Mouse (Mus musculus): ENCODE measurements around the gene Wnk4.

The Wnk4 gene

DNA sequence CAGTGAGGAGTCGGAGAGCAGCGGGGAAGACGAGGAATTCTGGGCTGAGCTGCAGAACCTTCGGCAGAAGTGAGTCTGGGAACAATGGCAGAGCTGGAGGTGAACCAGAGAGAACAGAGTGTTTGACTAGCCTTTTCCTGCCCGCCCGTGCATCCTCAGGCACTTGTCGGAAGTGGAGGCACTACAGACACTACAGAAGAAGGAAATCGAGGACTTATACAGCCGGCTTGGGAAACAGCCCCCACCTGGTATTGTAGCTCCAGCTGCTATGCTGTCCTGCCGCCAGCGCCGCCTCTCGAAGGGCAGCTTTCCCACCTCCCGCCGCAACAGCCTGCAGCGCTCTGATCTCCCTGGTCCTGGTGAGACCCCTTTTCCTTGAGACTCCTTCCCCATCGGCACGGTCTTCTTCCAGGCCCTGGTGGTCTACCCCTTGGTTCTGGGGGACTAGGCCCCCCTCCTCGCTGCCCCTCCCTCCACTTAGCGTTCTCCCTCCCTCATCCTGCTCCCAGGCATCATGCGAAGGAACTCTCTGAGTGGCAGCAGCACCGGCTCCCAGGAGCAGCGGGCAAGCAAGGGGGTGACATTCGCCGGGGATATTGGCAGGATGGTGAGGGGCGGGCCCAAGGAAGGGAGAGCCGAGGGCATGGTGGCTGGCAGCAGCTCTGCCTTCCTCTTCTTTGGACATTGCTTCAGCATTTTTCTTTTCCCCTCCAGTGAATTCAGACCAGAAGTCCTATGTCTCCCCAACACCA lies 16.1 kb downstream of the Wnk4 start:
- no peak for DNase-seq (ENCODE audit: low spot score in 2 of 2)

DNA sequence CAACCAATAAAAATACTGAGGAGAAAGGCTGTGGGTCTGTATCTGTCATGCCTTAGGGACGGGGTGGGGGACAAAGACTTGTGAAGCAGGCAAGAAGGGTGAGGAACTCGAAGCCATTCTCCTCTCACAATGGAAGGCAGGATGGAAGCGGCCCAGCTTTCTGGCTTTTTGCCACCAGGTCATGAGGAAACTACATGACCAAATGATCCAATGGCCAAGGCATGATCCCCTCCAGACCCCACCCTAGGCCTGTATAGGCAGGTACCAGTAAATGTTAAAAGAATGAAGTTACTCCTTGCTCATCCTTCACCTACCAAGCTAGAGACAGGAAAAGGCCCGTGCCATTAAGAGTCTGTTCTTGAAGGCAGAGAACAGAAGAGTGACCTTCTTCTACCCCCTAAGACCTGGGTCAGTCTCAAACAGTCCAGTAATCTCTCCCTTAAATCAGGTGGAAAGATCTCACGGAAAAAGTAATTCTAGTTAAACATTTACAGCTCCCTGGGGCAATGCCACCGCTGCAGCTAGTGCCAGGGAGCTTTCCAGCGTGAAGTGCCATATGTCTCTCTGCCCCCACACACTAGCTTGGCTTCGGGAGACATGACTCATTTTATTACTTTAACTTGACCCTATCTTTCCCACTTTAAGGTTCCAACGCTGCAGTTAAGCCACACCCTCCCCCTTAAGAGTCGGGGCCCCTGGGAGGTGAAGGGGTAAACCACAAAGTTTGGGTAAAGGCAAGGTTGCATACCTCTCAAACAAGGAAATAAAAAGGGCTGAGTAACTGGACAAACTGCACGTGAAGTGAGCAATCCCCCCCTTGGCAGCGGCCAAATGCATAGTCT lies 17.2 kb downstream of the Wnk4 start:
- DNase-seq (ENCODE audit: low spot score in 2 of 2): peak in 1 of 2 experiments; percentile 71

DNA sequence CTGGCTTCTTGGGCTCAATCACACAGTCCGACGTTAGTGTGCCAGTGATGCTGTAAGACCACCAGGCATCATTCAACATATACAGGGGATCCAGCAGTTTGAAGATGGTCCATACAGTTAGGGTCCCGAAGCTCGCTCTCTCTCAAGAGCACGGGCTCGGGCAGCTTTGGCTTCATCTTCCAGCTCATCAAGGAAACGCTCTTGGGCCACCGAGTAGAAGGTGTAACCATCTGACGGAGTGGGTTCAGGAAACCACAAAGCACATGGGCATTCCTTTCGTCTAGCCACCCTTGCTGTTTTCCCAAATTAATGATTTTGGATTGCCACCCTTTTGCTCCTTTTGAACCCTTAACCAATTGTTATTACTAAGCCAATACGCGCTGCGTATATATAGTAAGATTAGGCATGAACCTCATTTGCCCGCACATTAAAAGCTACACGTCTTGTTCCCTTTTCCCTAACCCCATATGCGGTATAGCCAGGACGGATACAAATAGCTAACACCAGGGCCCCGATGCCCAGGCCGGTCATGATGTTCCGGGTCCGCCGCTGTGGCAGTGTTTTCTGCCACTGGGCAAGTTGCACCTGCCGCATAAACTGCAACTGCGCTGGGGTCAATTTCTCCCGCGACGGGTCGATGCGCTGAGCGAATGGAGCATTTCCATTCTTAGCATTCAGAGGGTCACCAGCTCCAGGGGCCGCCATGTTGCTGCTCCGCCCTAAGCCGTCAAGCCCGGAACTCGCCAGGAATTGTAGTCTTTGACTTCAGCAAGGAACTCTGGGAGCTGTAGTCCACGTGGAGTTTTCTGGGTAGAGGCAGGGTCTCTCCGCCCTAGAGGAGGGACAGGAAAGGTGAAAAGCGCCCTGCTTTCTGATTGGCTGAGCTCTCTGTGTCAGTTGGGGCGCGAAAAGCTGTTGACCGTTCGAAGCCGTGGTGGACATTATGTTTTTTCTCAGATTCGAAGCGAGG lies 18.1 kb downstream of the Wnk4 start, which contains the start of the genes Cntd1 and Coa3:
TSS of gene Cntd1 (plus strand) at position 790 of the 970 bp plus-strand sequence.
TSS of gene Coa3 (minus strand) at position 892 of the 970 bp plus-strand sequence.
- DNase-seq (ENCODE audit: low spot score in 2 of 2): peak; percentile 74 to 75

DNA sequence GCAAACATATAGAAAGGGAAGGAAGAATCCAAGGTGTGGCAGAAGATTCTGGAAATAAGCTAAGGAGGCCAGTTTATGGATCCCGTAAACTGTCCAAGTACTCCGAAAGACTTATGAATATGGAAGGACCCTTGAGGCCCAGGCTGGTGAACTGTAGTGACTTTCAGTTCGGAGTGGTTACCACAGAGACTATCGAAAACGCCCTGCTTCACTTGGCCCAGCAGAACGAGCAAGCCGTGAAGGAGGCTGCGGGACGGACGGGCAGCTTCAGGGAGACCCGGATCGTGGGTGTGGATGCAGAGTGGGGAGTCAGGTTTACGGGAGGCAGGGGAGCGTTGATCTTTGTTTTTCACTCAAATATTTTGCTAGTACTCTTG lies 18.8 kb downstream of the Wnk4 start:
- no peak for DNase-seq (ENCODE audit: low spot score in 2 of 2)

DNA sequence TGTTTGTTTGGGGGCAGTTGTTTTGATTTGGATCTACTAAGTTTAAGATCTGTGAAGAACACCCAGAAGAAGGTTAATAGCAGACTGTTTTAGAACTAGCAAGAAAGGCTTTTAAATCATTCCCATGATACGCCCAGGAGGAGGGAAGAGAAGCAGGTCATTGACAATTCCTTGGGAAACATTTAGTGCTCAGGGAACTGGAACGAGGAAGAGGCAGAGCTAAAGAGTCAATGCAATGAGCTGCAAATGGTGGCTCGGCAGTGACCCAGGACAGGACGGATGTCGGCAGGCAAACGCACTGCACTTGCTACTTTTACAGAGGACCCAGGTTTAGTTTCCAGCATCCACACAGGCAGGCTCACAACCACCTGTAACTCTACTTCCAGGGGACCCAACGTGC lies 20.5 kb downstream of the Wnk4 start:
- DNase-seq (ENCODE audit: low spot score in 2 of 2): no peak

DNA sequence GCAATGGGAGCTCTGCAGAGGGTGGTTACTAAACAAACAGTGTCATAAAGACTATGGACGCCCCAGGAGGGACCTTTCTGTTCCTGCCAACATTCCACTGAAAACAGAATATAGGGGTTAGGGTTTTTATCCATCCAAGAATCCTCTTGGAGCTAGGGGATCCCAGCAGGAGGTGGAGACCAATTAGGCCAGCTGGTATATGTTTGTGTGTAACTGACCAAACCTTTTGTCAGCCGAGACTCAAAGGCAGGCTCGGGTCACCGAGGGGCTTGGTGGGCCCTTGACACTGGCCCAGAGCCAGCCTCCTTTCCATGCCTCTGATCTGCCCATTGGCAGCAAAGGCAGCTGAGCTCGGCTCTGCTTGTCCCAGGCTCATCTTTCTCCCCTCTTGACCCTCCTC lies 22.5 kb downstream of the Wnk4 start:
- DNase-seq (ENCODE audit: low spot score in 2 of 2): no peak

DNA sequence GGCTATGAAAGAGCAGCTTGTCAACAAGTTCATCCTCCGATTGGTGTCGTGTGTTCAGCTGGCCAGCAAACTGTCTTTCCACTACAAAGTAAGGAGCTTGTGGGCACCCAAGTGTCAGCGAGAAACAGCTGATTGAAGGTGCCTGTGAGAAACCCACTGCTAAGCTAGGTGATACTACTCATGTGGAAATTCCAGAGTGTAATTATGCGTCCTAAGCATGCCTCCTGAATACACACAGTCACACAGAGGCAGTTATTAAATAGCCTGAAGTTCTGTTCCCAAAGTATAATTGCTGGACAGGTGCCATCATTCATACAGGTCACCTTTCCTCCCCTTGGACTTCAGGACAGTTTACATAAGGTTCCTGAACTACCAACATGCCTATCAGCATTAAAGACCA lies 23.4 kb downstream of the Wnk4 start:
- DNase-seq (ENCODE audit: low spot score in 2 of 2): no peak

DNA sequence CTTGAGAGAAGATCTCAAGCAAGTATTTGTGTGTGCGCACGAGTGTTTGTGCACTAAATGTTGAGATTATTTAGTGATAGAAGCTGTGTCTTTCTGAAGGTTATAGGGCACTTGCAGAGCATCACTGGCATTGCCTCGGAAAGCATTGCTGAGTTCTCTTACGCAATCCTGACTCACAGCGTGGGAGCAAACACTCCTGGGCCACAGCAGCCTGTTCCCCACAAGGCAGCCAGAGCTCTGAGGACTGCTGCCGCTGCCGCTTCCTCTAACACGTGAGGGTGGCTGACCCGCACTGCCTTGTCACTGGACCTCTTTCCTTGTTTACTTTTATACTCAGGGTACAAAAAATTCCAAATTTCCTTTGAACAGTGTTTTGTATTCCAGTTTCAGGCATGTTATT lies 26.9 kb downstream of the Wnk4 start:
- peak in 1 of 2 experiments; percentile 68 for DNase-seq (ENCODE audit: low spot score in 2 of 2)

DNA sequence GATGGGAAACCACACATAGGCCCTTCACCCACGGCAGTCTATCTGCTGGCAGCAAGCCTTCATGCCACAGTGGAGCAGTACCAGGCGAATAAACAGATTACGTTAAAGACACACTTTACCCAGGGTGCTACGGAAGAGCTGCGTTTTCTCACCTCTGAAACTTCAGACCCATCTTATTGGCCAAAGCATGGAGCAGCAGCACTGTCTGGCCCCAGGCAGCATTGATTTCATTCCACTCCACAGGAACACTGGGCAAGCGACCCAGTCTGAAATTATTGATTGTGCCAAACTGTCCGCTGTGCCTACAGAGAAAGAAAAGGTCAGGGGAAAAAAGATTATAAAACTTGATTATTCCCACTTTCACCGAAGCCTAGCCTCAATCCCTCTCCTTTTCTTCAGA lies 30.9 kb downstream of the Wnk4 start:
- DNase-seq (ENCODE audit: low spot score in 2 of 2): no peak

DNA sequence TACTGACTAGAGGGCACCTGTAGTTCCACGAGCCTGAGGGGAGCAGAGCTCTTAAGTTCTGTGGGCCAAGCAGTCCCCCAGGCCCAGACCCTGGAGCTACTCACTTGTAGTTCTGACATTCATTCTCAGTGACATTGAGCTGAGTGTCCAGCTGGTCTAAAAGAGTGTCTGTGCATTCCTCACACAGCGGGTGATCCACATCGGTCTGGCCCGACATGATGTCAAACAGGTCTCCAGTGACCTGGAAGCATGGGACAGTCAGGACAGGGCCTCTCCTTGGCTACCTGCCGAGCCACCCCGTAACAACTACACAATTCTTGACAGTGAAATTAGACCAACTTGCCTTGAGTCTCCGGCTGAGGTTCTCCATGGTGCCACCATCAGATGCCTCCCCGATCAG lies 34.8 kb downstream of the Wnk4 start:
- no peak for DNase-seq (ENCODE audit: low spot score in 2 of 2)

DNA sequence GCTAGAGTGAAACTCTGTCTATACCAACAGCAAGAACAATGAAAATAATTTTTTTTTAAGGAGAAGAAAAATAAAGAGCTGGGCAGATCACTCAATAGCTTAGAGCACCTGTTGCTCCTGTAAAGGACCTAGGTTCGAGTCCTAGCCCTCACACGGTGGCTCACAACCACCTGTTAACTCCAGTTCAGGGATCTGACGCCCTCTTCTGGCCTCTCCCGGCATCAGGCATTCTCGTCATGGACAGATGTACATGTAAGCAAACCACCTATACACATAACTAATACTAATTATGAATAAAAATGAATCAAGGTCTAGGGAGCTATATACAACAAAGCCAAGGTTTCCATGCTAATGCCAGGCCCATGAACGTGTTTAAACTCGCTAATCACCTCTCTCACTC lies 40.5 kb downstream of the Wnk4 start:
- no peak for DNase-seq (ENCODE audit: low spot score in 2 of 2)

DNA sequence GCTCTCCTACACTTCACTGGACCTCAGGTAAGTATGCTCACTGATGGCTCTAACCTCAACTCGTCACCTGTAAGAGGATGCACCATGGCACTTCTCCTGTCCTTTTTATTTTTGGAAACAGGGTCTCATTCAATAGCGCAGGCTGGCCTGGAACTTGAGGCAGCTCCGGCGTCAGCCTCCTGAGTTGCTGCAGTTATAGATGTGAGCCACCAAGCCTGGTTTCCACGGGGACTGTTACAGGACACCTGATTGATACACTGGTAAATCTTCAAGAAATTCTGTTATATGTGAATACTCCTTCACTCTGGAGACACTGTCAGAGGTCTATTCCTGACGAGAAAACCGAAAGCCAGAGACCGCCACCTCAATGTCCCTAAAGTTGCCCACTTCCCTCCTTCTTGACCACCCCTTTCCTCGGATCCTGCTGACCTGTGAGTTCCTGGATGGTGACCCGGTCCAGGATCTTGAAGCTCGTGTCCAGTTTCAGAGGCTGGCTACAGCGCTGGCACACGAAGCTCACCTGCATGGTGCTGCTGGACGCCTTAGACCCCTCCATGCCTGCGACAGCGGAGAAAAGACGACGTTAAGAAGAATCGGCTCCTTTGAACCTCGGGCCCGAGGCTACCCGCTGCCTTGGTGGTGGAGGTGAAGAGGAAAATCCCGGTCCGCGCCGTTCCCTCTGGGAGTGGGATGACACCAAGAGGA lies 41.1 kb downstream of the Wnk4 start:
- DNase-seq (ENCODE audit: low spot score in 2 of 2): no peak

DNA sequence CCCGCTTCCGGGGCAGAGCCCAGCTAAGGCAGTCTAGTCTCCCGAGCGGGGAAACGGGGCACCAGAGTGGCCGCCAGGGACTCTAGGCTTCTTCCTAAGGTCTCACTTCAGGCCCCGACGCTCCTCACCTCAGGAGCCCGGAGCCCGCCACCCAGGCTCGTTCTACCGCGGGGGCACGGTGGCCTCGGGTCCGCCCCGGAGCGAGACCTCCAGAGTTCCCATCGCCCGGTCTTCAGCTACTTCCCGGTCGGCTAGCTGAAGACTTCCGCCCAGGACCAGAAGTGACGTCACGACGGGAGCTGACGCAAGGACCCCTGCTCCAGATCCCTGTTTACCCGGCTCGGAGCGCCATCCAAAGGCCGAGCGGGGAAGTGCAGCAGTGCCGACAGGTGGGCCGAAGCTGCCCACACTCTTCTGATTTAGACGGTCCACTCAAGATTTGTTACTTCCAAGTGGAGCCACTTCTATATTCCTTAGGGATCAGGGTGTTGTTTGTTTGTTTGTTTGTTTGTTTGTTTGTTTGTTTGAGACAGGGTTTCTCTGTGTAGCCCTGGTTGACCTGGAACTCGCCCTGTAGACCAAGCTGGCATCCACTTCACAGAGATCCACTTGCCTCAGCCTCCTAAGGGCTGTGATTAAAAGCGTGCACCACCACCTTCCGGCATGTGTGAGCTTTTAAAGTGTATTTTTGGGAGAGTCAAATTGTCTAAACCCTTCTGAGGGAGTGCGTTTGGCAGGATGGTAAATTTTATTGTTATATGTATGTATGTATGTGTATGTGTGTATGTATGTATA lies 41.8 kb downstream of the Wnk4 start, which contains the start of gene Becn1:
TSS of gene Becn1 (minus strand) at position 283 of the 795 bp plus-strand sequence.
- DNase-seq (ENCODE audit: low spot score in 2 of 2): peak; percentile 90 to 94

DNA sequence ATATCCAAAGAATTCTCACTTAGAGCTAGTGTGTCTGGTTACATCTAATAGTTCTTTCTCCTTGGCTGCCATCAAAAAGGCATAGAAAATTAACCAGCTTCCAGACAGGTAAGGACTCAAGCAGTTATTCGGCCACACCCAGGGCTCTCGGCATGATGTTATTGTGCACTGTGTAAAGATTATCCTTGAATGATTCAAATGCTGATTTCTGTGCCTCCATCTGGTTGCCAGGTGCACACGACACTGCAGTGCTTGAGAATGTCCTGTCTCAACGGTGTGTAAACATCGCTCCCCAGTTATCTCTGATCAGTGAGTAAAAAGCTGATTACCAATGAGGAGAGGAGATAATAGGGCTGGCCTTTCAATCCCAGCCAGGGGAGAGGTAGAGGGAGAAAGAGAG lies 47.4 kb downstream of the Wnk4 start:
- no peak for DNase-seq (ENCODE audit: low spot score in 2 of 2)

DNA sequence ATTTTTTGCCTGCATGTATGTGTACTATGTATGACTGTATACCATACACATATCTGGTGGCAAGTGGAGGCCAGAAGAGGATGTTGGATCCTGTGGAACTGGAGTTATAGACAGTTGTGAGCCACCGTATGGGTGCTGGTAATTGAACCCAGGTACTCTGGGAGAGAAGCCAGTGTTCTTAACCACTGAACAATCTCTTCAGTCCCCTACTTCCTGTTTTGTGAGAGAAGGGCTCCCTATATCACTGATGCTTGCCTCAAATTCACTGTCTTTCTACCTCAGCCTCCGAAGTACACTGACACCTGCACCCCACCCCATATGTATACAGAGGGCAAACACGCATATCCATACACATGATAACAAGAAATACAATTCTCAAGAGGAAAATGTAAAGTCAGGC lies 50.7 kb downstream of the Wnk4 start:
- no peak for DNase-seq (ENCODE audit: low spot score in 2 of 2)

DNA sequence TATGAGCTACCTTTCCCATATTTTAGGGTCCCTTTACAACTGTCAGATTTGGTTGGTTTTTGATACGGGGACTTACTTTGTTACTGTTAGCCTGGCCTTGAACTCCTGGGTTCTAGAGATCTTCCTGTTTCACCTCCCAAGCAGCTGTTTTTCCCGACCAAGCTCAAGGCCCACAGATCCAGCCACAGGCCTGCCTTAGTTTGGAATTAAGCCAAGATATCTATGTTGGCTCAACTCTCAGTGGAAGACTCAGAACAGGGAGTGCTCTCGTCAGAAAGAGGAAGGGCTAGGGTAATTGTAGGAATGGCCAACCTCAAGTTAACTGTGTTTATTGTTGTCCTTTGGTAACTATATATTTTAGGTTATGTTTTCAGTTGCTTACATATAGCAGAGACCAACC lies 51.8 kb downstream of the Wnk4 start:
- DNase-seq (ENCODE audit: low spot score in 2 of 2): no peak

DNA sequence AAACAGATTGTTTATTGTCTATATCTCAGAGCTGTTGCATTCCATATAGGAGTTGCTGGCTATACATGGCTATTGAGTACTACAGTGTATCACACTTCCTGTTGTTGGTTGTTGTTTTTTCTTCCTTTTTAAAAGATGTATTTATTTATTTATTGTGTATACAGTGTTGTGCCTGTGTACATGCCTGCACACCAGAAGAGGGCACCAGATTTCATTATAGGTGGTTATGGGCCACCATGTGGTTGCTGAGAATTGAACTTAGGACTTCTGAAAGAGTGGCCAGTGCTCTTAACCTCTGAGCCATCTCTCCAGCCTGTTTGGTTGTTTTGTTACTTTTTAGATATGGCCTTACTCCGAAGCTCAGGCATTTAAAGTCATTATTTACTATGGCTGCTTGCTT lies 54.2 kb downstream of the Wnk4 start:
- DNase-seq (ENCODE audit: low spot score in 2 of 2): no peak

DNA sequence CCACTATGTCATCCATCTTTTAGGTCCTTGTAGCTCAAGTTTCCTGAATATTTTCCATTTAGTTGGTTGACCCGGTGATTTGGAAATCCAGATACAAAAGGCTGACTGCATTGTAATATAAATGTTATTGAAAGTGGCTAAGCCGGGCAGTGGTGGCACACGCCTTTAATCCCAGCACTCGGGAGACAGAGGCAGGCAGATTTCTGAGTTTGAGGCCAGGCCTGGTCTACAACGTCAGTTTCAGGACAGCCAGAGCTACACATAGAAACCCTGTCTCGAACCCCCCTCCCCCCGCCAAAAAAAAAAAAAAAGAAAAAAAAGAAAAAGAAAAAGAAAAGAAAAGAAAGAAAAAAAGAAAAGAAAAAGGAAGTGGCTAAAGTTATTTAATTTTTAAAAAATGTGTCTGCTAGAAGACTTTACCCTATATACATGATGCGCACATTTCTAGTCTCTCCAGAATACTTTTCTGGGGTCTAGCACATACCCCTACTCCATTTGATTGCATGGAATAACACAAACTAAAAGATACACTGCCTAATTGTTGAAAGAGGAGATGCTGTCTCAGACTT lies 54.8 kb downstream of the Wnk4 start:
- DNase-seq (ENCODE audit: low spot score in 2 of 2): no peak

DNA sequence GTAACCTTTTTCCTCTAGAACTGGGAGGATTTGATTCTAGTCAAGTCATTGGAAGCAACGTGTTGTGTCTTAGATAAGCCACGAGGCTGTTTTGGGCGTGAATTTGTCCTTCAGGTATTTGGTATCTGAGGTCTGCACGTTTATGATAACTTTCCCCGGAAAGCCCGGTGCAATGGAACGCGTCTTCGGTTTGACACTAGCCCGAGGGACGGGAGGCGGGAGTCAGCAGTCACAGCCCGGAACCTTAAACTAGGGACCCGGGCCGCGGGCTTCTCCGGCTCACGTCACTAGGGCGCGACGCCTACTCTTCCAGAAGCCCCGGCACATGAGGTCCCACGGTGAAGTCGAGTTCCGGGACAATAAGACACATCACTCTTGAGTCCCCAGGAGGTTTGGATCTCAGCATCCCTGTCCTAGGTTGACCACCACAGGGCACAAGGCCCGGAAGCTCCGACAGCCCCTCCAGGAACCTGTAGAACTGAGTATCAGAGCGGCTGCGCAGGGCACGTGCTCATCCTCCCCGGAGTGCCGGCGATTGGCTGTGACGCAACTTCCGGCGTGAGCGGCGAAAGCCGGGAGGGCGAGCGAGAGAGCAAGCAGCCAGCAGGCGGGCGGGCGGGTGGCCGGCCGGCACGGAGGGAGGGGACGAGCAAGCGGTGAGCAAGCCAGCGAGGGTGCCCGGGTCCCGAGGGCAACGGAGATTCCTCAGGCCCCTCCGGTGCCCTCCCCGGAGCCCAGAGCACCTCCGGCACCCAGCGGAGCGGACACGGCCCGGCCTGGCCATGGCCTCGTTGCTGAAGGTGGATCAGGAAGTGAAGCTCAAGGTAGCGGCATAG lies 55.5 kb downstream of the Wnk4 start, which contains the start of gene Psme3:
TSS of gene Psme3 (plus strand) at position 549 of the 836 bp plus-strand sequence.
- peak; percentile 86 to 92 for DNase-seq (ENCODE audit: low spot score in 2 of 2)
